Mouse (Mus musculus) spleen, adult 18-20 months (tissue): ENCODE measurements around the gene Rasl10b.

ENCODE experiments used
- DNase-seq, 2 experiments: peaks; one replicate each; pipeline ENCODE4 v3.0.0; 2022; ENCODE audit warnings: mixed read lengths in 2 of 2

Gene Rasl10b

GRCm38 (mm10) chr11:83432533-83432932 lies 23.6 kb downstream of the Rasl10b start:
- DNase-seq = no peak

DNA sequence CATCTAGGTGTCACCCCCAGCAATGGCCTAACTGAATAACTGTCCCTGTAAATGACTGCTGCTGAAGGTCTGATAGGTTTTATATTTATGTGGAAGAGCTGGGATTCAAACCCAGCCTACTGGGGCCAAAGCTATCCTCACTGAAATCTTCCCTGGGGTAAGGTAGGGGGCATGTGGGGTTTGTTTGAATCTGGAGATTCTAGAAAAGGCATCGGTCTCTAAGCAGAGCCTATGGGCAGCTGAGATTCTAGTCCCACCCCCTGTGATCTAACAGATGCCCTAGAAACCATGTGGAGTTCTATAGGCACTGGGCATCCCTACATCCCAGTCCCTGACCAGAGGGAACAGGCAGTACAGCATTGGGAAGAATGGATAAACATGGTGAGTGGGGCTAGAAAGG lies 28.4 kb downstream of the Rasl10b start, which contains the start of gene 1700020L24Rik:
TSS of gene 1700020L24Rik (plus strand) at position 301 of the 400 bp plus-strand sequence.
- no peak for DNase-seq

- no peak for DNase-seq
These were observed 30.6 kb downstream of the Rasl10b start for GRCm38 (mm10) chr11:83439426-83440060.

DNA sequence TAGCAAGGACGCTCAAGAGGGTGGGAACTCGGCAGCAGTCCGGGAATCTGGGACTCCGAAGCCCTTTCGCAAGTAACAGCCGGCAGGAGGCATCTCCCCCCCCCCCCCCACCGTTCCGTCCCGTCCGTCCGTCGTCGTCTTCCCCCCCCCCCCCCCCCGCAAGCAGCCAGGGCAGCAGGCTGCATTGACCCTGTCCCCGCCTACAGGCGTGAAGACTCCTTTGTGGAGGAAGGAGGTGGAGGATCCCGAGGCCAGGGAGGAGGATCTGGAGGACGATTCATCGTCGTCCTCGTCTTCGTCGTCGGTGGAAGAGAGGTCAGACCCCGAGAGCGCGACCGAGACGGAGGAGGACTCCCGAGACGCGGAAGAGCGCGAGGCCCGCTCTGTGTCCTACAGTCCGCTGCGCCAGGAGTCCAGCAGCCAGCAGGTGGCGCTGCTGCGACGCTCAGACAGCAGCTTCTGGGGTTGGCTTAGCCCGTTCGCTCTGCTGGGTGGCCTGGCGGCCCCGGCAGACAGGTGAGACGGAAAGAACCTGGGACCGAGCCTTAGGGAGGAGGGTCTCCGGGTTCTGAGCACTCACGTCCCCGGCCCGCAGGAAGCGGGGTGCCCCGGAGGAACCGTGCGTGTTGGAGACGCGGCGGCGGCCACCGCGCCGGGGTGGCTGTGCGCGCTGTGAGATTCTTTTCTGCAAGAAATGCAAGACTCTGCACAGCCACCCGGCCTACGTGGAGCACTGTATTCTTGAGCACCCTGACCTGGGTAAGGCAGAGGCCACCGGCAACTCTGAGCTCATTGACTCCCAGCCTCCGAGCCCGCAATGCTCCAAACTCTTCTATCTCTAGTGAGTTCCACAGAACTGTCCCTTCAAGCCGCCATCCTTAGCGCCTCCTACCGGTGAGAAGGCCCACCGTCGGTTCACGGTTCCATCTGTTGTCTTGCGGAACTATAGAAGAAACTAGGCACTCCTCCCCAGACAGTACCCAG lies 31.4 kb downstream of the Rasl10b start:
- peak; percentile 75 to 87 for DNase-seq

DNA sequence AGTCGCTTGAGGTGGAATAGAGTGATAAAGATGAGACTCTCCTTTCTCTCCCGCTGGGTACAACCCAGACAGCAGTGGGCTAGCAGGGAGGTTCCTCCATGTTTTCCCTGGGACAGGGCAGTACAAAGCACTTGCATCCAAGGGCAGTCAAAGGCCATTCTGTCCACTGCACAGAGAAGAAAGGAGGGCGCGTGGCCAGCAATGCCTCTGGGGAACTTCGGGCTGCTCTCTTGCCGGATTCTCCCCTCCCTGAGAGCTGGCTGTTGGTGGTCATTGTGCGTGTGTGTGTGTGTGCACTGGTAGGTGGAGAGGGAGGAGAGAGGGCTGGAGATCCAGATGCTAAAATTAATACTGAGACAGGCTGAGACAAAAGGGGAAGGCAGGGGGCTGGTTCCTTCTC lies 32.3 kb downstream of the Rasl10b start:
- no peak for DNase-seq

DNA sequence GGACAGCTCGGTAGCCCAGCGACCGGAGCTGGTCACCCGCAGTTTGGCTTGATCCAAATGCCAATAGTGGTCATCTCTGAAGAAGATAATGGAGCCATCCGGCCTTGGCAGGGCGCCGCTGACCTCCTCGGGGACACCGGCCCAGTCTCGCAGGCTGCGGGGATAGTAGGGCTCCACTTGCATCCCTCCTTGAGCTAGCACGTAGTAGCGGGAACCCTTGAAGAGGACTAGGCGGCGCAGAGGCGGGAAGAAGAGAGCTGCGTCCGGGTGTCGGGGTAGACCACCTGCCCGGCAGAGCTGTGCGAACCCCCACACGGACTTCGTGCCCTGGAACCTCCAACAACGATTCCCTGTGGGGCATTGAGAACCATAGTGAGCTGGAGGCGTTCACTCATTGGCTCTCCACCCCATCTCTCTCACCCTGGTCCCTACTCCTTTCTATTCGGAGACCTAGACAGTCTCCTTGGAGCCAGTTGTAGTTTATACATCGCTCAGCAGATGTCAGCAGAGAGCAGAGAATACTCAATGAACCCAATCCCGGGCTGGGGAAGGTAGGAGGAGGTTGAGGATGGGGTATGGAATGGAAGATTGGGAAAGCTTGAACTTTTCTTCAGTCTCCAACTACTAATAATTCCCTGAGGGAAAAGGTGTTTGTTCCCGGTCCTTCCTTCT lies 33.8 kb downstream of the Rasl10b start:
- peak in 1 of 2 experiments; percentile 65 for DNase-seq

DNA sequence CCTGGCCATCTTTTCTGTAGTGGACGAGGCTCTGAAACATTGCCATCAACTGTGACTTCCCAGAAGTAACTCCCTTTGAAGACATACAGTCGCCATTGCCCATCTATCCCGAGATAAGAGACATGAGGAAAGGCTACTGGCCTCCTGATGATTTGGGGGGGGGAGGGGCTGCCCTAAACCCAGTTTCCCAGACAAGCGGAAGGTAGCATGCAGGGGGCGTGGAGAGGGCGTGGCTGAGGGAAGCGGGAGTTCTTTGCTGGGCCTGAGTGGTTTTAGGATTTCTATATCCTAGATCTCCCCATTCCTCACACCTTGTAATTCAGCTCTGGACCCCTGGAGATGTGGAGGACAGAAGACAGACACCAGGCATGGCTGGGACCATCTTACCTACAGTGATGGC lies 34.9 kb downstream of the Rasl10b start:
- no peak for DNase-seq

DNA sequence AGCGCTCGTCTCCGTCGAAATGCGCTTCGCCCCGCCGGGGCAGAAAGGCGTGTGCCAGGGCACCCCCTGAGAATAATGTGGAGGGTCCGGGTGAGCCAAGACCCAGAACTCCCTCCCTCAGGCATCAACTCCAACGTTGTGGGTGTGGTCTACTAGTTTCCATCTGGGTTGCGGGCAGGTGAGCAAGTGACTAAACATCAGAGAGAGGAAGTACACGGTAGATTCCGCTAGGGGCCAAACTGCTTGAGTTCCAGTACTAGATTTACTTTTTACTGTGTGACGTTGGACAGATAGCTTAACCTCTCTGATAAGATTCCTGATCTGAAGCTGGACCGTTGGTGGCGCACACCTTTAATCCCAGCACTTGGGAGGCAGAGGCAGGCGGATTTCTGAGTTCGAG lies 36.1 kb downstream of the Rasl10b start:
- no peak for DNase-seq

GRCm38 (mm10) chr11:83447612-83448011 lies 38.7 kb downstream of the Rasl10b start:
- no peak for DNase-seq

DNA sequence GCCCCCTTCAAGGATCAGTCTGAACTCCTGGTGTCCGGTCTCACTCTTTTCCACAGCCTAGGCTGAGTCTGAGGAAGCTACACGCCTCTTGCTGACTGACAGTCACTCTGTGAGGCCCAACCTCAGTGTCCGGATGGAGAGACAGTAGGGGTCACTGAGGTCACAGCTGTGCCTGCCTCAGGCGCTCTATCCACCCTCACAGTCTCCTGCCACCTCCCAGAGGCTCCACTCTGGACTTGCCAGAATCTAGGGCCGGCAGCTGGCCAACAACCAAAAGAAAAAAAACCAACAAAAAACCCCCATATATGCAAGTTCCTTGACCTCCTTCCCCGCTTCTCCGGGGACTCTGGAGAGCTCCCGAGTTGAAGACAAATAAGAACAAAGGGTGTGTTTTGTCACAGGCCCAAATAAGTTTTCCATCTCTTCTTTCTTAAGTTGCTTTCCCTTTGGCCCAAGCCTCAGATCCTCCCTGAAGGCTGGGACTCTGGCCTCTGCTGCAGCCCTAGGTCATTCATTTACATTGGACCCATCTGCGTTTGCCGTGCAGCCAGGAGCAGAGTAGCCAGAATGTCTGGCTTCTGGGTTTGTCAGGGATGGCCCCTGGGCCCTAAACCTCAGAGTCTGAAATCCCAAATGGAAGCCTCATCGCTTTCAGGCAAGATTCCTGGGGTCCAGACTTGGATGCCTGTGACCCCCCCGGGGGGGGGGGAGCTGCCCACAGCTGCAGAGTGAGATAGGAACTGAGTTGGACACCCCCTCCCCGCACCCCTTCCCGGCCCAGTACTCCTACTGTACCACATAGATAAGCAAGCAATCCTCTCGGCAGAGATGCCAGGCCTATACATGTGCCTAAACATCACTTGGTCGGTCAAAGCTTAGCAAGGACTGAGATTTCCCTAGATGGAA lies 39.3 kb downstream of the Rasl10b start:
- no peak for DNase-seq

- DNase-seq = no peak
These were observed 39.9 kb downstream of the Rasl10b start for GRCm38 (mm10) chr11:83448927-83449236.

- no peak for DNase-seq
These were observed 40.4 kb downstream of the Rasl10b start for GRCm38 (mm10) chr11:83449298-83449697.

DNA sequence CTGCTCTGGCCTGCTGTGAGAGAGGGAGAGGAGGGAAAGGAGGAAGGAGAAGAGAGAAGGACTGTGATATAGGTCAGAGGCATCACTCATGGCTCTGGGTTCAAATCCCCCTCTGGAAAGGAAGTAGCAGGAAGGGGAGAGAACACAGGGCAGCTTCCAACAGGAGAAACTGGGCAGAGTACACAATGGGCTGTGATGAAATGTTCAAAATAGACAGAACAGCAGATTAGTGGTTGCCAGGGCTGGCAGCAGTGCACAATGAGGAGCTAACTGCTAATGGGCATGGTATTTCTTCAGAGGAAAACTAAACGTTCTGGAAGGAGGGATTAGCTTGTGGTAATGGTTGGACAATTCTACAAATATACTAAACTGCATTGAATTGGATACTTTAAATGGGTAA lies 41.6 kb downstream of the Rasl10b start:
- no peak for DNase-seq

GRCm38 (mm10) chr11:83451281-83451680 lies 42.3 kb downstream of the Rasl10b start:
- no peak for DNase-seq

DNA sequence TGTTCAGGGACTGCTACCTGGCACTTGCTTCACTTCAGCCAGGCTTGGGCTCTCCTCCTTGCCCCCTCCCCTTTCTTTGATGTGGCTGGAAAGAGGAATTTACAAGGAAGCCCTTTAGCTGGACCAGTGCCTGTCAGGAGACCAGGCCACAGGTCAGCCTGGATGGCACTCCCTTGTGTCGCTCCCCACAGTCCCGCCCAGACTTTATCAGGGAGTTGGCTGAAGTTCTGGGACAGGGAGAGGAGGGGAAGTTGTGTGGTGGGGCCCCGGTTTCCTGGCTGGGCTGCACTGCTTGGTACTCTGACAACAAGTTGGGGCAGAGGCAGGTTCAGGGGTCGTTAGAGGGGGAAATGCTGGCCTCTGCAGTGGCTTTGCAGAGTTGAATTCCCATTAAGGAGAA lies 45.6 kb downstream of the Rasl10b start:
- no peak for DNase-seq

DNA sequence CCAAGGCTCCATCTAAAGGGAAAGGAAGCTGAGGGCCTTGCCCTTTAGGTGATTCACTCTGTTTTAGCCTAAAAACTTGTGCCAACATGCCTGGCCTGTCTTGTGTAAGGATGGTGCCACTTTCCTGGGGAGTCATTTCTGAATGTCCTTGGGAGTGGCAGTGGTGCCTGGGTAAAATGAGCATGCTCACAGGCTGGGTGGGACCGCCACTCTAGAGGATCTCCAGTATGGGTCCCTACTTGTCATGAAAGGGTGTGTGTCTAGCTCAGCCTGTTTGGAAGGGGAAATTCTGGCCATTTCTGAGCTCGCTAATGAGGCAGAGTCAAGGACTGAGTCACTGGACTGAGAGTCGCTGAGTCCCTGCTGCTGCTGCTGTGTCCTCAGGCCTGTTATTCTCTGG lies 46.7 kb downstream of the Rasl10b start:
- DNase-seq = no peak

- DNase-seq = no peak
These were observed 48.3 kb downstream of the Rasl10b start for GRCm38 (mm10) chr11:83457257-83457656.

GRCm38 (mm10) chr11:83457912-83458601 lies 49.1 kb downstream of the Rasl10b start:
- DNase-seq = no peak

DNA sequence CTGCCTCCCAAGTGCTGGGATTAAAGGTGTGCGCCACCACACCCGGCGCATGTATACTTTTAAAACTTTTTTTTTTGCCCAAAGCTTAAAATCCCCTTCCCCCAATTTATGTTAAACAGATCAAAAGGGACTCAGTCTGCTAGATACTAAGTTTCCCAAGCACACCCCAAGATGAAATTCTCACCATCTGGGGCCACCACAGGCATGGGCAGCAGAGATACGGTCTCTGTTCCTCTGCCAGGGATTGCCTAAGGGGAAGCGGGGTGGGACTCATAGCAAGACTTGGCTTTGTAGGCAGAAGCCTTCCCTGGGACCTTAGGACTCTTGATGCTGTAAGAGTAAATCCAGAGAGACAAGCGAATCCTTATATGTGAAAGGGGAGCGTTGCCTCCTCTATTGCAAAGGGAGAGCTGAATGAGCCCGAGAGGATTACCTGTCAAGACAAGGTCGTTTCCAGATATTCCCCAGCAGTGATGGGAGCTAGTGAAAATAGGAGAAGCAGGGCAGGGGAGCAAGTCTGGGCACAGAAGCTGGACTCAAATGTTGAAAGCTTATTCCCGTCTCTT lies 52.6 kb downstream of the Rasl10b start:
- DNase-seq = no peak

GRCm38 (mm10) chr11:83462711-83463244 lies 53.8 kb downstream of the Rasl10b start, which contains the start of gene Mmp28:
Mmp28 (minus strand) TSS chr11:83463071.
- peak; percentile 39 to 55 for DNase-seq

- no peak for DNase-seq
These were observed 57.0 kb downstream of the Rasl10b start for GRCm38 (mm10) chr11:83465976-83466375.
